Mouse (Mus musculus): Measurements from ENCODE around the gene D10Wsu102e. TPM values are rescaled to one million over a fixed set of nuclear protein-coding genes. Genes with fewer than 3 reads are reported as not detected.

The D10Wsu102e gene
- 0.19 and 0.20 TPM in 2 replicates for polyA plus RNA-seq (2015; fragmentation: Nextera tagmentation; extraction: Ambion mirVana)

- H3K4me3 ChIP-seq (ENCODE audit: low read depth, low read length): peak within 1 kb of the TSS; percentile 90
- peak within 1 kb of the TSS; percentile 82 for H3K9ac ChIP-seq (ENCODE audit: low read depth, low read length)
- no peaks in the 10 kb centered on the region for H3K27me3 ChIP-seq (ENCODE audit: control insufficient read depth, insufficient read depth, low read depth, low read length)
- peak within 1 kb of the TSS; percentile 95 for H3K4me2 ChIP-seq (ENCODE audit: low read depth, low read length)
- no peaks in the 10 kb centered on the region for H3K9me3 ChIP-seq (replicated peaks; ENCODE audit: control insufficient read depth, low read length)
- under 1% methylated on average over 30 of the region's 30 CpGs for WGBS (ENCODE audit: insufficient replicate concordance)
- H3K4me1 ChIP-seq (ENCODE audit: control insufficient read depth, low read depth, low read length): peaks cover 24% of the 10 kb centered on the region
- peak within 1 kb of the TSS; percentile 66 for H3K27ac ChIP-seq (ENCODE audit: low read length)
- peak; percentile 98 for ATAC-seq (ENCODE audit: low read depth)
- peaks cover 10% of the 10 kb centered on the region for H3K36me3 ChIP-seq (ENCODE audit: control insufficient read depth, insufficient read depth)
Observed at GRCm38 (mm10) chr10:83359956-83360355, at the start of gene D10Wsu102e. Gene D10Wsu102e, plus strand, starts transcription at chr10:83360221.

- peaks cover 2% of the 10 kb centered on the region; the same call in 1 of the 2 replicates for H3K4me1 ChIP-seq (ENCODE audit: control insufficient read depth, low read depth, low read length)
- 70% methylated on average over 7 of the region's 7 CpGs for WGBS (ENCODE audit: insufficient replicate concordance)
- H3K9ac ChIP-seq (ENCODE audit: low read depth, low read length): no peak overlapping the region
- no peak overlapping the region for H3K27ac ChIP-seq (ENCODE audit: low read length)
- no peak for ATAC-seq (ENCODE audit: low read depth)
- 0 out of 2 replicates have a peak, but pooled peaks cover 2% of the 10 kb centered on the region for H3K9me3 ChIP-seq (replicated peaks; ENCODE audit: control insufficient read depth, low read length)
- H3K36me3 ChIP-seq (ENCODE audit: control insufficient read depth, insufficient read depth): no peaks in the 10 kb centered on the region
- H3K4me2 ChIP-seq (ENCODE audit: low read depth, low read length): no peak overlapping the region
- no peaks in the 10 kb centered on the region for H3K27me3 ChIP-seq (ENCODE audit: control insufficient read depth, insufficient read depth, low read depth, low read length)
- no peak overlapping the region for H3K4me3 ChIP-seq (ENCODE audit: low read depth, low read length)
Observed at GRCm38 (mm10) chr10:83310356-83310755, 49.7 kb upstream of the D10Wsu102e start.

- no peaks in the 10 kb centered on the region for H3K36me3 ChIP-seq (ENCODE audit: control insufficient read depth, insufficient read depth)
- no peak overlapping the region for H3K27ac ChIP-seq (ENCODE audit: low read length)
- 0 out of 2 replicates have a peak, but pooled peaks cover 2% of the 10 kb centered on the region for H3K9me3 ChIP-seq (replicated peaks; ENCODE audit: control insufficient read depth, low read length)
- no peak for ATAC-seq (ENCODE audit: low read depth)
- H3K27me3 ChIP-seq (ENCODE audit: control insufficient read depth, insufficient read depth, low read depth, low read length): no peaks in the 10 kb centered on the region
- H3K9ac ChIP-seq (ENCODE audit: low read depth, low read length): no peak overlapping the region
- no peak overlapping the region for H3K4me3 ChIP-seq (ENCODE audit: low read depth, low read length)
- no peak overlapping the region for H3K4me2 ChIP-seq (ENCODE audit: low read depth, low read length)
- peaks cover 2% of the 10 kb centered on the region; the same call in 1 of the 2 replicates for H3K4me1 ChIP-seq (ENCODE audit: control insufficient read depth, low read depth, low read length)
- WGBS (ENCODE audit: insufficient replicate concordance): 16% methylated on average over 5 of the region's 5 CpGs
Observed at GRCm38 (mm10) chr10:83313033-83313432, 47.0 kb upstream of the D10Wsu102e start.

- no peak overlapping the region for H3K4me2 ChIP-seq (ENCODE audit: low read depth, low read length)
- no peak overlapping the region for H3K4me3 ChIP-seq (ENCODE audit: low read depth, low read length)
- 63% methylated on average over 6 of the region's 6 CpGs for WGBS (ENCODE audit: insufficient replicate concordance)
- no peak for ATAC-seq (ENCODE audit: low read depth)
- no peak overlapping the region for H3K9ac ChIP-seq (ENCODE audit: low read depth, low read length)
- H3K27ac ChIP-seq (ENCODE audit: low read length): no peak overlapping the region
- H3K9me3 ChIP-seq (replicated peaks; ENCODE audit: control insufficient read depth, low read length): no peaks in the 10 kb centered on the region
- no peaks in the 10 kb centered on the region for H3K36me3 ChIP-seq (ENCODE audit: control insufficient read depth, insufficient read depth)
- H3K4me1 ChIP-seq (ENCODE audit: control insufficient read depth, low read depth, low read length): no peaks in the 10 kb centered on the region
- H3K27me3 ChIP-seq (ENCODE audit: control insufficient read depth, insufficient read depth, low read depth, low read length): no peaks in the 10 kb centered on the region
Observed at GRCm38 (mm10) chr10:83320396-83320795, 39.6 kb upstream of the D10Wsu102e start.

- no peaks in the 10 kb centered on the region for H3K9me3 ChIP-seq (replicated peaks; ENCODE audit: control insufficient read depth, low read length)
- H3K4me1 ChIP-seq (ENCODE audit: control insufficient read depth, low read depth, low read length): no peaks in the 10 kb centered on the region
- no peak overlapping the region for H3K9ac ChIP-seq (ENCODE audit: low read depth, low read length)
- WGBS (ENCODE audit: insufficient replicate concordance): 62% methylated on average over 7 of the region's 7 CpGs
- no peak overlapping the region for H3K4me3 ChIP-seq (ENCODE audit: low read depth, low read length)
- no peak for ATAC-seq (ENCODE audit: low read depth)
- no peaks in the 10 kb centered on the region for H3K27me3 ChIP-seq (ENCODE audit: control insufficient read depth, insufficient read depth, low read depth, low read length)
- no peak overlapping the region for H3K4me2 ChIP-seq (ENCODE audit: low read depth, low read length)
- H3K36me3 ChIP-seq (ENCODE audit: control insufficient read depth, insufficient read depth): no peaks in the 10 kb centered on the region
- H3K27ac ChIP-seq (ENCODE audit: low read length): no peak overlapping the region
Observed at GRCm38 (mm10) chr10:83320870-83321269, 39.2 kb upstream of the D10Wsu102e start.

GRCm38 (mm10) chr10:83321528-83321927 is 38.5 kb upstream of the D10Wsu102e start:
- no peaks in the 10 kb centered on the region for H3K4me1 ChIP-seq (ENCODE audit: control insufficient read depth, low read depth, low read length)
- H3K27me3 ChIP-seq (ENCODE audit: control insufficient read depth, insufficient read depth, low read depth, low read length): no peaks in the 10 kb centered on the region
- H3K4me2 ChIP-seq (ENCODE audit: low read depth, low read length): no peak overlapping the region
- no peak overlapping the region for H3K4me3 ChIP-seq (ENCODE audit: low read depth, low read length)
- no peak overlapping the region for H3K9ac ChIP-seq (ENCODE audit: low read depth, low read length)
- H3K9me3 ChIP-seq (replicated peaks; ENCODE audit: control insufficient read depth, low read length): no peaks in the 10 kb centered on the region
- no peak overlapping the region for H3K27ac ChIP-seq (ENCODE audit: low read length)
- no peaks in the 10 kb centered on the region for H3K36me3 ChIP-seq (ENCODE audit: control insufficient read depth, insufficient read depth)
- ATAC-seq (ENCODE audit: low read depth): no peak
- WGBS (ENCODE audit: insufficient replicate concordance): 57% methylated on average over 6 of the region's 6 CpGs

GRCm38 (mm10) chr10:83322551-83323100 is 37.4 kb upstream of the D10Wsu102e start:
- no peaks in the 10 kb centered on the region for H3K36me3 ChIP-seq (ENCODE audit: control insufficient read depth, insufficient read depth)
- H3K27ac ChIP-seq (ENCODE audit: low read length): no peak overlapping the region
- 27% methylated on average over 7 of the region's 7 CpGs for WGBS (ENCODE audit: insufficient replicate concordance)
- H3K27me3 ChIP-seq (ENCODE audit: control insufficient read depth, insufficient read depth, low read depth, low read length): no peaks in the 10 kb centered on the region
- H3K9me3 ChIP-seq (replicated peaks; ENCODE audit: control insufficient read depth, low read length): no peaks in the 10 kb centered on the region
- ATAC-seq (ENCODE audit: low read depth): no peak
- no peak overlapping the region for H3K4me2 ChIP-seq (ENCODE audit: low read depth, low read length)
- no peak overlapping the region for H3K9ac ChIP-seq (ENCODE audit: low read depth, low read length)
- no peaks in the 10 kb centered on the region for H3K4me1 ChIP-seq (ENCODE audit: control insufficient read depth, low read depth, low read length)
- no peak overlapping the region for H3K4me3 ChIP-seq (ENCODE audit: low read depth, low read length)

GRCm38 (mm10) chr10:83324871-83325270 is 35.1 kb upstream of the D10Wsu102e start:
- Histone ChIP-seq H3K4me1 (ENCODE audit: control insufficient read depth, low read depth, low read length) (no peaks in the 10 kb centered on the region), H3K27me3 (ENCODE audit: control insufficient read depth, insufficient read depth, low read depth, low read length) (no peaks in the 10 kb centered on the region), H3K36me3 (ENCODE audit: control insufficient read depth, insufficient read depth) (no peaks in the 10 kb centered on the region), H3K4me2 (ENCODE audit: low read depth, low read length) (no peak overlapping the region), H3K9me3 (replicated peaks; ENCODE audit: control insufficient read depth, low read length) (no peaks in the 10 kb centered on the region), H3K9ac (ENCODE audit: low read depth, low read length) (no peak overlapping the region), H3K27ac (ENCODE audit: low read length) (no peak overlapping the region), H3K4me3 (ENCODE audit: low read depth, low read length) (no peak overlapping the region)
- ATAC-seq (ENCODE audit: low read depth): no peak
- 48% methylated on average over 3 of the region's 3 CpGs for WGBS (ENCODE audit: insufficient replicate concordance)

GRCm38 (mm10) chr10:83325903-83326302 is 34.1 kb upstream of the D10Wsu102e start:
- 59% methylated on average over 1 of the region's 1 CpGs for WGBS (ENCODE audit: insufficient replicate concordance)
- no peak overlapping the region for H3K9ac ChIP-seq (ENCODE audit: low read depth, low read length)
- H3K27me3 ChIP-seq (ENCODE audit: control insufficient read depth, insufficient read depth, low read depth, low read length): no peaks in the 10 kb centered on the region
- no peaks in the 10 kb centered on the region for H3K4me1 ChIP-seq (ENCODE audit: control insufficient read depth, low read depth, low read length)
- no peaks in the 10 kb centered on the region for H3K36me3 ChIP-seq (ENCODE audit: control insufficient read depth, insufficient read depth)
- H3K4me3 ChIP-seq (ENCODE audit: low read depth, low read length): no peak overlapping the region
- H3K9me3 ChIP-seq (replicated peaks; ENCODE audit: control insufficient read depth, low read length): no peaks in the 10 kb centered on the region
- no peak overlapping the region for H3K4me2 ChIP-seq (ENCODE audit: low read depth, low read length)
- ATAC-seq (ENCODE audit: low read depth): no peak
- H3K27ac ChIP-seq (ENCODE audit: low read length): no peak overlapping the region

Measured in liver, embryonic 16.5 days (tissue).